In the genomic region with DNA sequence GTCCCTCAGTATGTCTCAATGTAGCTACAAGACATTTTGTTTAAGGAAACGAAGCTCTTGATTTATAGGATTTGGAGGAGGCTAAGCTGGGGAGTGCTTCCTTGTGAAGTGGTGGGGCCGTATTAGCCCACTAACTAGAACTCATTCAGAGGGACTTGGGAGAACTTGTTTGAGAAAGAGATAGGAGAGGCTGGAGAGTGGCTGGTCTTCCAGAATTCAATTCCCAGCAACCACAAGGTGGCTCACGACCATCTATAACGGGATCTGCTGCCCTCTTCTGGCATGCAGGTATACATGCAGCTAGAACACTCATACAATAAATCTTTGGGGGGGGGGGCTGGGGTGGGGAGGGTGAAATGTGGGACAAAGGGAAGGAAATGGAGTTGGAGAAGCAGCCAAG, we compare ENCODE assay signal across 9 mouse cellular contexts.
DNase-seq lines count a peak whose midpoint lies in the region; ATAC-seq lines count a peak whose summit lies in the region.
"Had no signal": no experiment of that assay in that cellular context is flagged by ENCODE, and none has a peak within 500 bp of the region (broad histone marks: within the 10 kb centered on the region; RNA-seq: fewer than 3 reads in every experiment).

No protein-coding gene starts in this region.

- H3K4me3 ChIP-seq in heart, embryonic 12.5 days: no peak overlapping the region
- H3K4me3 ChIP-seq: myocyte had no signal

- no peak overlapping the region for H3K9ac ChIP-seq in heart, embryonic 12.5 days

- no peak for ATAC-seq in heart, embryonic 12.5 days (ENCODE audit: insufficient number of reproducible peaks, low FRiP score)
- ATAC-seq in inflammation-experienced regulatory T-cells, adult 6 months: no peak

- DNase-seq in heart, adult 11 months: peak; percentile 87
- DNase-seq in 3134 (ENCODE audit: extremely low read depth, insufficient read length, low spot score): peak; percentile 26
- DNase-seq in adipocyte (ENCODE audit: low spot score): peak; percentile 71
- peak; percentile 38 for DNase-seq in gastrocnemius, postnatal 14 days
- DNase-seq in kidney, postnatal 4 days: peak; percentile 68 to 77
- peak; percentile 38 for DNase-seq in right cerebral cortex, postnatal 4 days

- H3K27me3 ChIP-seq in heart, embryonic 12.5 days (replicated peaks): 0 out of 2 replicates have a peak, but pooled peaks cover 4% of the 10 kb centered on the region

- H3K4me2 ChIP-seq in heart, embryonic 12.5 days: no peak overlapping the region

- H3K9me3 ChIP-seq in heart, embryonic 12.5 days (replicated peaks): no peaks in the 10 kb centered on the region

- no peak overlapping the region for H3K27ac ChIP-seq in heart, embryonic 12.5 days (ENCODE audit: poor library complexity, severe bottlenecking)

- no peaks in the 10 kb centered on the region for H3K36me3 ChIP-seq in heart, embryonic 12.5 days

- intact Hi-C loops in gastrocnemius, postnatal 14 days (cut with DNase I; ENCODE audit: low total_unique reads): loop anchor here (2.0 kb wide), 1 partner anchor 113 kb away; no protein-coding TSS in a partner anchor

- WGBS in heart, embryonic 12.5 days: 21% methylated on average over 4 of the region's 4 CpGs

- H3K4me1 ChIP-seq in heart, embryonic 12.5 days (replicated peaks): 0 out of 2 replicates have a peak, but pooled peaks cover 6% of the 10 kb centered on the region

Comparison
In these comparisons a context has a peak if more than half of its experiments do, and no peak if none do; other contexts are left out.
1. DNase-seq: peak in every context shown above with its lines; median percentile 87 in heart, adult 11 months; 72 in kidney, postnatal 4 days; 71 in adipocyte; 38 in gastrocnemius, postnatal 14 days; 38 in right cerebral cortex, postnatal 4 days; 26 in 3134.